In the genomic region with DNA sequence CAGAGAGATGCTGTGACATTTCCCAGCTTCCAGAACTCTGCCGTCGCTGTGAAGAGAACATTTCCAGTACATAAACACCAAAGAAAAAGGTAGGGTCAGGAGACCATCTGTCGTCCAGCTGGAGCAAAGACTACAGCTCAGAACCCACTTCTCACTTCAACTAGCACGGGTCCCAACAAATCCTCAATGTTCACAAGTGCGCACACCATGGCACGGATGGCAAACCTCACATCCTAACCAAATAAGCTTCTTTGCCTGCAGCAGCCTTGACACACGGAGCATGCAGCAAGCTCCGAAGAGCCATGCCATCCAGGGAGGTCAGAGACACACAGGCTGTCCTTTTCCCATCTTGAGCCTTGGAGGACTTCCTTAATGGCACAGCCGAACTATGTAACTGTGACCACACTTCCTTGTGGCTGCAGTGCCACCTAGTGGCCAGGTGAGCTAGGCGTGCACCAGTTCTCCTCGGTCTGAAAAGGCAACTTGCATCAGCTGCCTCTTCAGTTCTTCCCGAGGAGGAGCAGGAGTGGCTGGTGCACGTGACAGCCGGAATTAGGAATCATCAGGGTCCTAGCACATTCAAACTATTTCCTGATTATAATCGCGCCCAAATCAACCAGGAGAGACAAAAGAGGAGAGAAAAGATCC, we compare ENCODE assay signal across 8 mouse cellular contexts.
DNase-seq lines count a peak whose midpoint lies in the region; ATAC-seq lines count a peak whose summit lies in the region.

No protein-coding gene starts in this region.

- peak; percentile 87 to 92 for DNase-seq in cerebellum, postnatal 36 days
- DNase-seq in frontal cortex, postnatal 36 days (ENCODE audit: low spot score in 2 of 2) = peak; percentile 82 to 88
- DNase-seq in hindlimb bud, embryonic 11.5 days (ENCODE audit: extremely low spot score, low read depth, low spot score) = peak; percentile 62
- peak; percentile 84 to 87 for DNase-seq in left cerebral cortex, adult 18-20 months (ENCODE audit: low spot score in 2 of 2)
- DNase-seq in right cerebral cortex, adult 2 months (ENCODE audit: low spot score in 2 of 2) = peak; percentile 87 to 90
- DNase-seq in urinary bladder, postnatal 10 days (ENCODE audit: low spot score) = peak; percentile 56

- no peaks in the 10 kb centered on the region for H3K36me3 ChIP-seq in megakaryocyte, embryonic 14.5 days (replicated peaks; ENCODE audit: low read length)

- peaks cover 5% of the 10 kb centered on the region; the same call in 1 of the 2 replicates for H3K4me1 ChIP-seq in megakaryocyte, embryonic 14.5 days

- no peaks in the 10 kb centered on the region for H3K9me3 ChIP-seq in megakaryocyte, embryonic 14.5 days

- H3K27me3 ChIP-seq in megakaryocyte, embryonic 14.5 days (replicated peaks) = no peaks in the 10 kb centered on the region

- ATAC-seq in activated CD4-positive, CD25-positive, alpha-beta regulatory T cell, adult 4 months = peak; percentile 52

- peak overlapping the region; percentile 39 for H3K4me3 ChIP-seq in megakaryocyte, embryonic 14.5 days (replicated peaks)

Comparison
In these comparisons a context has a peak if more than half of its experiments do, and no peak if none do; other contexts are left out.
1. Peak in every context shown above with its lines: DNase-seq, ATAC-seq and H3K4me3 ChIP-seq.